Mouse (Mus musculus): ENCODE data around the gene Hoxd8.

Gene Hoxd8

DNA sequence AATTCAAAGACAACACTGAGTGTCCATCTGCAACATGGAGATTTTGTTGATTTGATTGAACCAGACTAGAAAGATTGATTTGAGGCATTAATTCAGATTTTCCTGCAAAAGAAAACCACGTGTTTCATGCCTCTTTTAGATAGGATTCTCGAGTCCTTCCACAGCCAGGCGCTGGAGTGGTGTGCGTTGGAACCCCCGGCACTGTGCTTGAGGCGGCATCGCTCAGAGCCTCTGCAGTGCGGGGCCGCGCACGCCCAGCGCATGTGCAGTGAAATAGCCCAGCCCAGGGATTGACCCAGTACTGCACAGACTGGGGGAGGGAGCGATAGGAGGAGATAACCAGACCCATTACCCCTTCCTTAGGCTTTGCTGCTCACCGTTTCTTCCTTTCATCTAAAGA, 10.5 kb downstream of the Hoxd8 start:
- DNase-seq (ENCODE audit: low read depth), result no peak

DNA sequence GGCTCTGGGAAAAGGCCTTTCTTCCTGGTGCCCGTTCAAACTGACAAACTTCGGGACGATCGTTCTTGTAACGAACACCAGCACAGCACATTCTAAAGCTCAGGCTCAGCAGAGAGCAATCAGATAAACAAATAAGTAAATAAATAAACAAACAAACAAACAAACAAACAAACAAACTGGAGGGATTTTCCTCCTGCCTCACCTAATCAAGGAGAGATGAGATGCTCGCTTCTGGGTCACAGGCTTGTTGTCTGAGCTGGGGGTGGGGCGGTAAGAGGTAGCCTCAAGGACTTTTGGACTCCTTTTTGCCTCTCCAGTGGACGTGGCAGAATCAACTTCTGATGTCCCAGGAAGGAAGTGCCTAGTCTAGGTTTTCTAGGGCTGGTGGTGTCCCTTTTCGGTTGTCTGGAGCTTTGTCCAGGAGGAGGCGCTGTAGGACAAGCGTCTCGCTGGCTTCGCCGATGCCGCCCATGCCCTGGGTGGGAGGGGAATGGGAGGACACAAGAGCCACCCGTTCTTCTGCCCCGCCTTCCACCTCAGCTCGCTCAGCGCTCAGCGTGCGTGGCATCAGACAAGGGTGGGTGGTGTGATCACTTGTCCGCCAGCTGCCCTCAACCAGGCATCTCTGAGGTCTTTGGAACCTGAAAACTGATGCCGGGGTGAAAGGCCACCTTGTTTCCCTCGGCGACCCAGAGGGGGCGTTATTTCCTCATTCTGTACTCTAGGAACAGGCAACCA, 11.3 kb downstream of the Hoxd8 start:
- DNase-seq (ENCODE audit: low read depth), result peak; percentile 63

DNA sequence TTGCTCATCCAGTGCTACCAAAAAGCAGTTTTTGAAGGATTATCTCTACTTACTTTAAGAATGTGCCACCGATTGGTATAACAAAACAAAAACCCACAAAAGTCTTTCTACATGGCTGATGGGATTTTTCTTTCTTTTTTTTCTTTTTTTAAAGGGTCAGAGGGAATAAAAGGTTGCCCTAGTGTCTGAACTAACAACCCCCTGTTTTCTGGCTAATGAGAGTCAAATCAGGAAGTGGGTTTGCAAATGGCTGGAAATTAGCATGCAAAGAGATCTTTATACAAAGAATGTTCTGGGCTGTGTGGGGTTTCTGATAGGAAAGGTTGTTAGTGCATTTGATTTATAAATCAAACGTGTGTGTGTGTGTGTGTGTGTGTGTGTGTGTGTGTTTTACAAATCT, 16.0 kb downstream of the Hoxd8 start:
- no peak for DNase-seq (ENCODE audit: low read depth)

GRCm38 (mm10) chr2:74720955-74721491, 16.6 kb downstream of the Hoxd8 start:
- no peak for DNase-seq (ENCODE audit: low read depth)

GRCm38 (mm10) chr2:74721882-74722281, 17.5 kb downstream of the Hoxd8 start:
- DNase-seq (ENCODE audit: low read depth), result no peak

GRCm38 (mm10) chr2:74722949-74723348, 18.5 kb downstream of the Hoxd8 start:
- DNase-seq (ENCODE audit: low read depth), result no peak

DNA sequence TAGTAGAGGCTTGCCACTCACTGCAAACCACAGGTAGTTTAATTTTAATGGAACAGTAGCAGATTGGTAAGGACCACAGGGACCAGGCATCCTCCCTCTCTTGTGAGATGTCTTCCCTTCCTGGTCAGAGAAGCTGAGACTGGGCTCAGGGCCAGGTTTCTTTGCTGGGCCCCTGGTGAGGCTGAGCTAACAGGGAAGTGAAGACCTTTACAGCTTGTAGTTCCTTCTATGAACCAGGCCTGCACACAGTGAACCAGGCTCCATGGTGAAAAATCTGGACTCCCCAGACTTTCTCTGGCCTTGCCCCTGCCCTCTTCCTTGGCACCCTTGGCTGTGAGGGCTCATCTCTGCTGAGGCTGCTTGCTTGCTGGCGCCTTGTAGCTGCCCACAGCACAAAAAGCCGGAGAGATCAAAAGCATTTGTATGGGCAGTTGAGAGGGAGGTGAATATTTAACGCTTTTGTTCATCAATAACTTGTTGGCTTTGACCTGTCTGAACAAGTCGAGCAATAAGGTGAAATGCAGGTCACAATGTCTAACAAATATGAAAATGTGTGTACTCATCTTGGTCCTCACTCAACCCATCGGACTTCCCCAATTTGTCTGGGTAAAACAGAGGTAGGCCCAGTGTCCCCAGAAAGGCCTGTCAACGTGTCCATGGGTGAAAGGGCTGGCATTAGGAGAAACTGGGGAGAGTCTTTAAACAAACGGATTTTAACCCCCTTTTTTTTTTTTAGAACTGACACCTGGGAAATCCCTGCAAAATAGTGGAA, 20.0 kb downstream of the Hoxd8 start:
- DNase-seq (ENCODE audit: low read depth), result no peak

- no peak for DNase-seq (ENCODE audit: low read depth)
These were observed 20.8 kb downstream of the Hoxd8 start for GRCm38 (mm10) chr2:74725171-74725570.

- DNase-seq (ENCODE audit: low read depth), result no peak
These were observed 22.1 kb downstream of the Hoxd8 start, which contains the start of gene Gm28230 for GRCm38 (mm10) chr2:74726551-74726950. Gene Gm28230 (plus strand): TSS chr2:74726728.

DNA sequence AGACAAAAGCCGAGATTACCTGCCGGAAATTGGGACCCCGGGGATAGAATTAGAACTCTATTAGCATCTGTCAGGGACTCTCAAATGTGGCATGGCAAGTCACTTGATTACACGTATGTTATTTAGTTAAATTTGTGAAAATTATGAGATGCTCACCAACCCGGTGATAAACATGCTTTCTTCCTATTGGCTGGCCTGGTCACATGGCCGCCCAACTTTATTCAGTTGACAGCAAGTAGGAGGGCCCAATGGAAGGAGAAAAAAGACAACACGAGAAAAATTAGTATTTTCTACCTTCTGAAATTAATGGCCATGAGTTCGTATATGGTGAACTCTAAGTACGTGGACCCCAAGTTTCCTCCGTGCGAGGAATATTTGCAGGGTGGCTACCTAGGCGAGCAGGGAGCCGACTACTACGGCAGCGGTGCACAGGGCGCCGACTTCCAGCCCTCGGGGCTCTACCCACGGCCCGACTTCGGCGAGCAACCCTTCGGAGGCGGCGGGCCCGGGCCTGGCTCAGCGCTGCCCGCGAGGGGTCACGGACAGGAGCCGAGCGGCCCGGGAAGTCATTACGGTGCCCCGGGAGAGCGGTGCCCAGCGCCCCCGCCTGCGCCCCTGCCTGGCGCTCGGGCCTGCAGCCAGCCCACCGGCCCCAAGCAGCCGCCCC, 22.7 kb downstream of the Hoxd8 start:
- DNase-seq (ENCODE audit: low read depth), result no peak

DNA sequence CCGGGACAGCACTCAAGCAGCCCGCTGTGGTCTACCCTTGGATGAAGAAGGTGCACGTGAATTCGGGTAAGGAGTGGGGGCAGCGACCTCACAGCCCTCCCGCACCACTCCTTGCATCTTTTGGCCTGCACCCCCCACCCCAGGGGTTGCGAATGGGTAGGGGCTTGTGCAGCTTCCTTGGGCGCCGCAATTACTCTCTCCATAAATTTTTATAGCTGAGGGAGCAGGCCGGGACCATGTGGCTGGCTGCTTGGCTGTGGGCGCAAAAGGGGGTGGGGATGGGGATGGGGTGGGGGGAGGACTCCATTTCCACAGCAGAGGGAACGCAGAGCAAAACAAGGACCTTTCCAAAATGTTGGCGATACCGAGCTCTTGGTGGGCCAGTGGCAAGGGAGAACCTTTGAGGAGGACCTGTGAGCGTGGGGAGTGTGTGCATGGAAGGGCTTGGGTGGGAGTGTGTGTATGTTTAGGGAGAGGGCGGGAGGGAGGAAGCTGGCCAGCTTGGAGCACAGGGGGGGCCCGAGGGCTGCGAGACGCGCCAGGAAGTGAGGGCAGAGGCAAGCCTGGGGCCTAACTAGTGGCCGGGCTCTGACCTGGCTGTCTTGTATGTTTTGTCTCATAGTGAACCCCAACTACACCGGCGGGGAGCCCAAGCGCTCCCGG, 23.4 kb downstream of the Hoxd8 start:
- DNase-seq (ENCODE audit: low read depth), result no peak

GRCm38 (mm10) chr2:74728303-74728680, 23.9 kb downstream of the Hoxd8 start:
- DNase-seq (ENCODE audit: low read depth), result no peak

DNA sequence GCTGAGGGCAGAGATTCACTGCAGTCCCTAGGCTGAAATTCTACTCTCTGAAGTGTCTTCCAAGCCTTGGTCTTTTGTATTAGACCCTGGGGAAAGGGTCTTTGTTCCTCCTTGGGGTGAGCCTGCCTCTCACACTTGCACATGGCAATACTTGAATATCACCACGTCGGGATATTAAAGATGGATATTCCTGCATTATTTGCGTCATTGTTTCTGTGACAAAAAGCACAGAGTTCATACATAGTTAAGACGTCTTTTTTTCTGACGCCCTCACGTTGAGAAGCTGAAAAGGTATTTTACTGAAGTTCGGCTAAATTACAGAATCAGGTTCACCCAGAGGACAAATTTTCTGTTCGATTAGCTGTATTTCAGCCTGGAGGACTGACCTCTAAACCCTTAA, 25.9 kb downstream of the Hoxd8 start:
- DNase-seq (ENCODE audit: low read depth), result no peak

- DNase-seq (ENCODE audit: low read depth), result no peak
These were observed 26.6 kb downstream of the Hoxd8 start for GRCm38 (mm10) chr2:74731055-74731454.

DNA sequence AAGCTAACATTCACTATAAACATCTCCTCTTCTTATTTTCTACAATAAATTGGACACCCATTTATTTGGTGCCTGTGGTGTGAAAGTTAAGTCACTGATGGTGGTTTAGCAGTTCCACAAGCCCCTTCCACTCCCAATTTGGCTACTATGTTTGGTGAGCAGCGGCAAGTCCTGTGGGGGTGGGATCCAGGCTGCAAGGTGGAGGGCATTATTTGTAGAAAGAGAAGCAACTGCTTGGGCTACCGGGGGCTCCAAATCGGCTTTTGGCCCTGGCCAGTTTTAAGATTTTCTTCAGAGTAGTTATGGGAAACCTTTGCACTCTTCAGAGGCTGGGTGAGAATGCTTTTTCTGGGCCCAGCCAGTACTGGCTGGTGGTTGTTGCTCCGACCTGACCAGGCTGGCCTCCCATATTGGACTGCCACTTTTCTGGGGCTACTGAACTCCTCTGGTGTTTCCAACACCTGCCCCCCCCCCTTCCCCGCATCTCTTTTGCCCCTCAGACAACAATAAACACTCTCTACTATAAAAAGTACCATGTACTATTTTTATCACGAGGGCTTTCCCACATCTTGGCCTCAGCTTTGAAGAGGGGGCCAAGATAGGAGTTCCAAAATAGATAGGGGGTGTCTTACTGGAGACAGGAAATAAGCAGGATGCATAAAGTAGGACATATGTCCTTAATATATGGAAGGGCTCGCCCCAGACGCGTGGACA, 27.5 kb downstream of the Hoxd8 start:
- no peak for DNase-seq (ENCODE audit: low read depth)

DNA sequence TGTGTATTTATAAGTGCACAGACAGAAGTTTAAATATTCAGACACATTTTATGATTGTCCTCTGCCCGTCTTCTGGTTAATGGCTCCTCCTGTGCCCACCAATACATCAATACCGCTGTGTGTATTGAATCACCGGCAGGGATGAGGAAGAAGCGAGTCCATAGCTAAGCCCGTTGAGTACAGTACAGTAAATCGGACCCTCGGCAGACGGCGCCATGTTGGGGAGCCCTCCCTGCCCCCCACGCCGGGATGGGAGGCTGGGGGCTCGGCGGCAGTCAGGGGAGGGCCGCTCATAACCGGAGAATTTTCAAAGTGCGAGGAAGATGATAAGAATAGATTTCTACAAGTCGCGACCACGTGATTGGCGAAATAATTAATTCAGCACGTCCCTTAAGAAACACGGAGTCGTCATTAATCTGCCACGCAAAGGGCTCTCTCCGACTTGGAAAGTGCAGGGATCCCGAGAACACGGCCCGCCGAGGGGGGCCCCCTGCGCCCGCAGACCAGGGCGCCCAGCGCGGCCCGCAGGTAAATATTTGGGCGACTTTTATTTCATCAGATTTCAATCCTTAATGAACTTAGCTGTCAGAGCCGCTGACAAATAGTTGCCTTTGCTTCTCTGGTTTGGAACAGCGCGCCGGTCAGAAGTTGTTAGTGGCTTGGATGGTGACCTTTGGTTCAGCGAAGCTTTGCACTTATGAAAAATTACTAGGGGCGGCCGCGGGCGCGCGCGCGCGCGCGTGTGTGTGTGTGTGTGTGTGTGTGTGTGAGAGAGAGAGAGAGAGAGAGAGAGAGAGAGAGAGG, 28.3 kb downstream of the Hoxd8 start:
- no peak for DNase-seq (ENCODE audit: low read depth)

- no peak for DNase-seq (ENCODE audit: low read depth)
These were observed 28.9 kb downstream of the Hoxd8 start for GRCm38 (mm10) chr2:74733317-74733661.

DNA sequence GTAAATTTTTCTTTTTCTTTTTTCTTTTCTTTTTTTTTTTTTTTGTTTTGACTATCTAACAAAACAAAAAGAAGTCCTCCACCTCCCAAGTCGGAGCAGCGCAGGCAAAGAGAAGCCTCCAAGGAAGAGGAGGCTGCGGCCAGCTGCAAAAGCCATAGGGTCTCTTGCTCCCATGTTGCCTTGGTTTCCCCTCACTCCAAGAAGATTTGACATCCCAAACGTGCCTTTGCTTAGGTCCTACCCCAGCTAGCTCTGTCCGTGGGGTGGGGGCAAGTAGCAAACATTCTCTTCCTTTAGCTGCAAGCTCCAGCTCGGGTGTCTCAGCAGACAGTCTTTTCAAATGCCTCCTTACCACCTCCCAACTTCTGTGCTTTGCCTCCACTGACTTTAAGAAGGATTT, 29.4 kb downstream of the Hoxd8 start:
- DNase-seq (ENCODE audit: low read depth), result no peak

DNA sequence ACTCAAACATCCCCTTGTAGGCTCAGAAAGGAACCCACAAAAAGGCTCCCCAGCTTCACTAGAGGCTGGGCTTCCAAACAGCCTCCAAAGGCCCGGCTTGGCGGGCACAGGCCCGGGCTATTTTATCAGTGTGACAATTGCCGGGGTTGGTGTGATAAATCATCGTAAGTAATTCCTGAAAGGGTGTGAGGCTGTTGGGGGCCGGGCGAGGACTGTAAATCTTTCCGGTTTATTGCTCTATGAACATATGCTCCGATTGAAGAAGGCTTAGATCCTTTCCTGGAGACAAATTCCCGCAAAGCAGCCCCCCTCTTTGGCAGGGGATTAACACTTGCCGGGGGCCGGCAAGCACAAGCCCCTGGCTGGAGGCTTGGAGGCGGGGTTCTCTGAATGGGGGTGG, 30.0 kb downstream of the Hoxd8 start:
- no peak for DNase-seq (ENCODE audit: low read depth)

GRCm38 (mm10) chr2:74734996-74735811, 30.8 kb downstream of the Hoxd8 start:
- DNase-seq (ENCODE audit: low read depth), result no peak
